Mouse (Mus musculus) kidney, postnatal 0 days (tissue): ENCODE measurements around the gene Dtx3. TPM values are rescaled to one million over a fixed set of nuclear protein-coding genes. Genes with fewer than 3 reads are reported as not detected.
"Not testable (repeated sequence)": the region's sequence is repeated elsewhere in the genome, so short reads cannot be mapped to it uniquely, and the experiment has no call there.

Source experiments
- ATAC-seq: fragments of 200-750 bp; cut with Nextera tagmentation; replicated peaks from 2 replicates; pipeline ENCODE4 v1.8.0; 2017; ENCODE audit warnings: low read depth, moderate number of reproducible peaks, moderate TSS enrichment, moderate library complexity; ENCODE audit not compliant: low FRiP score
- DNase-seq: peaks from one replicate; pipeline ENCODE4 v3.0.0-alpha.2; 2016; ENCODE audit warnings: low spot score
- H3K27ac ChIP-seq: fragments of 300-500 bp; sonication (generic); 2 replicates; pipeline ENCODE4 v1.5.1; 2014; ENCODE audit warnings: mild to moderate bottlenecking
- H3K27me3 ChIP-seq: fragments of 300-500 bp; sonication (generic); 2 replicates; pipeline ENCODE4 v1.6.1; 2014; ENCODE audit warnings: low read length, mixed read lengths; ENCODE audit not compliant: insufficient read depth
- H3K36me3 ChIP-seq: fragments of 300-500 bp; sonication (generic); 2 replicates; pipeline ENCODE4 v1.6.1; 2014; ENCODE audit warnings: low read length, mixed read lengths; ENCODE audit not compliant: insufficient read depth
- H3K4me1 ChIP-seq: fragments of 300-500 bp; sonication (generic); replicated peaks from 2 replicates; pipeline ENCODE4 v1.6.1; 2014; ENCODE audit warnings: antibody characterized with exemption, low read length, mixed read lengths; ENCODE audit not compliant: insufficient read depth
- H3K4me2 ChIP-seq: fragments of 300-500 bp; sonication (generic); 2 replicates; pipeline ENCODE4 v1.6.1; 2014; ENCODE audit warnings: mild to moderate bottlenecking, low read length, moderate library complexity, mixed read lengths
- H3K4me3 ChIP-seq: fragments of 300-500 bp; sonication (generic); replicated peaks from 2 replicates; pipeline ENCODE4 v1.5.1; 2014; ENCODE audit warnings: low read depth, low read length
- H3K9ac ChIP-seq: fragments of 300-500 bp; sonication (generic); 2 replicates; pipeline ENCODE4 v1.6.1; 2014; ENCODE audit warnings: low read depth, low read length
- H3K9me3 ChIP-seq: fragments of 300-500 bp; sonication (generic); replicated peaks from 2 replicates; pipeline ENCODE4 v1.6.1; 2016; ENCODE audit warnings: low read length, inconsistent platforms, mixed read lengths
- CTCF ChIP-seq: IDR thresholded peaks from 2 replicates; pipeline ENCODE4 v1.5.1; 2016; ENCODE audit warnings: antibody characterized with exemption, low read depth, mild to moderate bottlenecking, moderate library complexity
- WGBS: fragments of 180-500 bp; shearing (Covaris S2); extraction: QIAGEN DNeasy Blood & Tissue Kit; methylation state at CpG from one replicate; pipeline ENCODE4 v1.1.7; 2014; 5-methylcytosine and 5-hydroxymethylcytosine counted together
- polyA plus RNA-seq: library from polyadenylated mRNA; unstranded; fragments of >200 nt; fragmentation: Nextera tagmentation; extraction: Ambion mirVana; gene quantifications from 2 replicates; pipeline ENCODE4 v1.2.1, GENCODE M21; 2015

Dtx3 gene
- polyA plus RNA-seq, 1 experiment from 2014 or later, result 85.1 TPM

- Histone ChIP-seq H3K4me3 (peak overlapping the region; percentile 86), H3K9ac (peak overlapping the region; percentile 87), H3K27me3 (no peaks in the 10 kb centered on the region), H3K9me3 (no peaks in the 10 kb centered on the region), H3K27ac (peak overlapping the region; percentile 96), H3K4me2 (peak overlapping the region; percentile 94), H3K4me1 (peaks cover 16% of the 10 kb centered on the region; the same call in 1 of the 2 replicates), H3K36me3 (peaks cover 32% of the 10 kb centered on the region)
- WGBS, result 6% methylated on average over 22 of the region's 22 CpGs
- DNase-seq (peak; percentile 56), ATAC-seq (peak; percentile 47)
- TF ChIP-seq CTCF, result no peak
Observed at GRCm38 (mm10) chr10:127194428-127195327, 850 bp downstream of the Dtx3 start.

GRCm38 (mm10) chr10:127193011-127193410 is 2.5 kb downstream of the Dtx3 start:
- ATAC-seq (no peak), DNase-seq (no peak)
- no peaks in the 10 kb centered on the region for H3K27me3 ChIP-seq
- H3K36me3 ChIP-seq, result peaks cover 17% of the 10 kb centered on the region
- no peak overlapping the region for H3K4me2 ChIP-seq
- no peak overlapping the region for H3K4me3 ChIP-seq
- peaks cover 21% of the 10 kb centered on the region; the same call in 1 of the 2 replicates for H3K4me1 ChIP-seq
- H3K9me3 ChIP-seq, result no peaks in the 10 kb centered on the region
- no peak overlapping the region for H3K9ac ChIP-seq
- no peak overlapping the region for H3K27ac ChIP-seq
- TF ChIP-seq CTCF, result no peak
- WGBS, result 65% methylated on average over 9 of the region's 9 CpGs

- H3K27me3 ChIP-seq, H3K9ac ChIP-seq, DNase-seq, H3K4me3 ChIP-seq, H3K27ac ChIP-seq, H3K4me2 ChIP-seq, H3K9me3 ChIP-seq, ATAC-seq: not testable (repeated sequence)
- peaks cover 12% of the 10 kb centered on the region; the same call in 1 of the 2 replicates for H3K36me3 ChIP-seq
- WGBS, result 81% methylated on average over 1 of the region's 1 CpGs
- peaks cover 21% of the 10 kb centered on the region; the same call in 1 of the 2 replicates for H3K4me1 ChIP-seq
Observed at GRCm38 (mm10) chr10:127192057-127192328, 3.5 kb downstream of the Dtx3 start.

- Histone ChIP-seq H3K36me3 (peaks cover 12% of the 10 kb centered on the region; the same call in 1 of the 2 replicates), H3K27me3 (no peaks in the 10 kb centered on the region), H3K4me2 (no peak overlapping the region), H3K9ac (no peak overlapping the region), H3K27ac (no peak overlapping the region; the same call in 1 of the 2 replicates), H3K4me3 (no peak overlapping the region), H3K4me1 (peaks cover 19% of the 10 kb centered on the region; the same call in 1 of the 2 replicates), H3K9me3 (no peaks in the 10 kb centered on the region)
- no peak for TF ChIP-seq CTCF
- WGBS, result 78% methylated on average over 19 of the region's 19 CpGs
- ATAC-seq (no peak), DNase-seq (no peak)
Observed at GRCm38 (mm10) chr10:127191191-127192056, 4.1 kb downstream of the Dtx3 start.

- H3K9ac ChIP-seq, result 0 out of 2 replicates have a peak overlapping the region, but pooled peaks have one; percentile 72
- 55% methylated on average over 14 of the region's 14 CpGs for WGBS
- H3K4me2 ChIP-seq, result peak overlapping the region; percentile 87
- H3K27ac ChIP-seq, result peak overlapping the region; percentile 75; the same call in 1 of the 2 replicates
- TF ChIP-seq CTCF, result no peak
- H3K9me3 ChIP-seq, result no peaks in the 10 kb centered on the region
- no peaks in the 10 kb centered on the region for H3K27me3 ChIP-seq
- ATAC-seq (no peak), DNase-seq (no peak)
- peaks cover 12% of the 10 kb centered on the region; the same call in 1 of the 2 replicates for H3K36me3 ChIP-seq
- H3K4me3 ChIP-seq, result peak overlapping the region; percentile 71; the same call in 1 of the 2 replicates
- peaks cover 19% of the 10 kb centered on the region; the same call in 1 of the 2 replicates for H3K4me1 ChIP-seq
Observed at GRCm38 (mm10) chr10:127190398-127191190, 4.9 kb downstream of the Dtx3 start.
